Mouse (Mus musculus) bone marrow macrophage, adult 2 months (primary cell): ENCODE results near the gene Ctf1. TPM values are rescaled to one million over a fixed set of nuclear protein-coding genes. Genes with fewer than 3 reads are reported as not detected.

ENCODE experiments used
- H3K27ac ChIP-seq: 2 replicates; pipeline ENCODE4 v1.5.1; 2012; ENCODE audit warnings: low read depth, low read length; ENCODE audit not compliant: insufficient read depth
- H3K4me1 ChIP-seq: 2 replicates; pipeline ENCODE4 v1.6.1; 2012; ENCODE audit warnings: low read length; ENCODE audit not compliant: control insufficient read depth, insufficient read depth
- H3K4me3 ChIP-seq: 2 replicates; pipeline ENCODE4 v1.5.1; 2012; ENCODE audit warnings: mild to moderate bottlenecking, low read length, moderate library complexity; ENCODE audit not compliant: insufficient read depth
- CTCF ChIP-seq: IDR thresholded peaks from 2 replicates; pipeline ENCODE4 v1.5.1; 2012; ENCODE audit warnings: low read depth, mild to moderate bottlenecking, low read length, moderate library complexity
- POLR2A ChIP-seq: IDR thresholded peaks from 2 replicates; pipeline ENCODE4 v1.6.1; 2012; ENCODE audit warnings: mild to moderate bottlenecking, low read depth, low read length, borderline replicate concordance
- polyA plus RNA-seq: library from polyadenylated mRNA; stranded (reverse); fragments of >200 nt; gene quantifications from 2 replicates; pipeline ENCODE4 v1.2.4, GENCODE M21; 2012; ENCODE audit not compliant: missing spikeins, insufficient read depth, insufficient read length

The Ctf1 gene
- polyA plus RNA-seq, 1 experiment: not detected

- peak within 1 kb of the TSS; percentile 50 for H3K27ac ChIP-seq
- TF ChIP-seq CTCF (no peak), POLR2A (no peak)
Measured at GRCm38 (mm10) chr7:127708207-127709078, 4.1 kb upstream of the Ctf1 start, which contains the start of gene Bcl7c. Gene Bcl7c (minus strand): TSS chr7:127708933.

GRCm38 (mm10) chr7:127709261-127709979, 3.1 kb upstream of the Ctf1 start:
- peak overlapping the region; percentile 62 for H3K4me3 ChIP-seq
- H3K4me1 ChIP-seq: peaks cover 7% of the 10 kb centered on the region; the same call in 1 of the 2 replicates
- TF ChIP-seq CTCF (no peak), POLR2A (no peak)
- H3K27ac ChIP-seq: no peak overlapping the region

More at GRCm38 (mm10) chr7:127708207-127709078, 4.1 kb upstream of the Ctf1 start, which contains the start of gene Bcl7c:
- H3K4me1 ChIP-seq: peaks cover 7% of the 10 kb centered on the region; the same call in 1 of the 2 replicates
- peak within 1 kb of the TSS; percentile 62 for H3K4me3 ChIP-seq

DNA sequence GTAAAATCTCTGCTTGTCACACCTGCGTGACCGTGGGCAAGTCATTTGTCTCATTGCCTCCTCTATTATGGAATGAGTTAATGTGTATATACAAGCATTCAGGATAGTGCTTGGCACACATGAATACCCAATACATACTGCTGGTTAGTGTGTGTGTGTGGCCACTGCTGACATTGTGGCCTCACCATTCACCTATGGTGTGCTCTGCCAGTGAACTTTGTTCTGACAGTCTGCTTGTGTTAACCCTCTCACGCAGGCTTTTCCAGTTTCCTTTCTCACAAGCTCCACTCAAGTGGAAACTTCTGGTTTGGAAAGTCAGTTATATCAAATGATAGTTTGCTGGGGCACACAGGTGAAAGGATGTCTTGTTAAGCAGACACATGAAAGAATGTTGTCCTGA, 1.5 kb upstream of the Ctf1 start:
- Histone ChIP-seq H3K4me3 (no peak overlapping the region), H3K4me1 (peaks cover 7% of the 10 kb centered on the region; the same call in 1 of the 2 replicates), H3K27ac (no peak overlapping the region)
- TF ChIP-seq POLR2A: no peak
- no peak for TF ChIP-seq CTCF

DNA sequence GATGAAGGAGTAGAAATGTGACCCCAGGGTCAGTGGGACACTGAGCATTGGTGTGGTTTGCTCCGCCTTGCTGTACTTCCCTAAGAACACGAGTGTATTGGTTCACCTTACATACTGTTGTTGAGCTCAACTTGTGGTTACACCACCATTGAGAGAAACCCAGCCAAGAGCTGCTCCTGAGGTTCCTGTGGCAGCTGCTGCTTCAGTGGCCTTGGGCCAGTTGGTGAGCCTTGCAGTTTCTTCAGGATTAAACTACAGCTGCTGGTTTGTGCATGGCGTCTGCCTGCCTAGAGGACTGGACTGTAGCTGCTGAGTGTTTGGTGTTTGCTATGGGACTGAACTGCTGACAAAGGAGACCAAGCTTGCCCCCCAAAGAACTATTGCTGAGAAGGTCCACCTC, 1.1 kb upstream of the Ctf1 start:
- Histone ChIP-seq H3K27ac (no peak overlapping the region), H3K4me1 (peaks cover 7% of the 10 kb centered on the region; the same call in 1 of the 2 replicates), H3K4me3 (no peak overlapping the region)
- TF ChIP-seq POLR2A (no peak), CTCF (no peak)

DNA sequence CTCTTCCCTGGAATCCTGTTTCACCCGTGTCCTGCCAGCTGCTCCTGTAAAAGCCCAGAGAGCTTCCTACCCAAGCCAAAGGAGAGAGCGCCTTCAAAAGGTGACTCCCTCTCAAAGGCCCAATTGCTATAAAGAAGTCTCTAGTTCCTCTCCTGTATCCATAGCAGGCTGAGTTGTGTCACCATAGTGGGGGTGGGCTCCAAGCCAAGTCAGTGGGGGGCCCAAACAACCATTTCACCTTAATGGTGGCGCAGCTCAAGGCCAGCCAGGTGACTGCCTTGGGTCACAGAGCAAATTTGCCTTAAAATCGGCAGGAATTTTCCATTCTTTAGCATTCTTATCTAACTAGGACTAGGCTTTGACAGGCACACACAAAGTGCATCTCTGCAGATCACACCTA, 2.3 kb downstream of the Ctf1 start:
- Histone ChIP-seq H3K4me3 (no peak overlapping the region), H3K4me1 (no peaks in the 10 kb centered on the region; the same call in 1 of the 2 replicates), H3K27ac (no peak overlapping the region)
- TF ChIP-seq POLR2A: no peak
- no peak for TF ChIP-seq CTCF

- Histone ChIP-seq H3K4me3 (peak overlapping the region; percentile 16; the same call in 1 of the 2 replicates), H3K27ac (no peak overlapping the region), H3K4me1 (no peaks in the 10 kb centered on the region; the same call in 1 of the 2 replicates)
- TF ChIP-seq POLR2A (no peak), CTCF (peak; percentile 13; the same call in 1 of the 2 replicates)
Measured at GRCm38 (mm10) chr7:127716992-127717391, 4.5 kb downstream of the Ctf1 start.

DNA sequence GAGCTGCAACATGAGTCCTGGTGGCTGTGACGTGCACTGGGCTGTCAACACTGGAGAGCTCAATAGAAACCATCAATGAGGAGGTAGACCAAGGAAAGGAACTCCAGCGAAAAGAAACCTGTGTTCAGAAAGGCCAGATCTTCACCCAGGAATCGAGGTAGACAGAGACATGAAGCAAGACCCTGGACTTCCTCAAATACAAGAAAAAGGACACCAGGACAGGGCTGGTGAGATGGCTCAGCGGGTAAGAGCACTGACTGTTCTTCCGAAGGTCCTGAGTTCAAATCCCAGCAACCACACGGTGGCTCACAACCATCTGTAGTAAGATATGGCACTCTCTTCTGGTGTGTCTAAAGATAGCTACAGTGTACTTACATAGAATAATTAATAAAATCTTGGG, 5.8 kb downstream of the Ctf1 start:
- no peak overlapping the region for H3K27ac ChIP-seq
- no peak for TF ChIP-seq CTCF
- TF ChIP-seq POLR2A: no peak
- no peaks in the 10 kb centered on the region; the same call in 1 of the 2 replicates for H3K4me1 ChIP-seq
- H3K4me3 ChIP-seq: no peak overlapping the region

DNA sequence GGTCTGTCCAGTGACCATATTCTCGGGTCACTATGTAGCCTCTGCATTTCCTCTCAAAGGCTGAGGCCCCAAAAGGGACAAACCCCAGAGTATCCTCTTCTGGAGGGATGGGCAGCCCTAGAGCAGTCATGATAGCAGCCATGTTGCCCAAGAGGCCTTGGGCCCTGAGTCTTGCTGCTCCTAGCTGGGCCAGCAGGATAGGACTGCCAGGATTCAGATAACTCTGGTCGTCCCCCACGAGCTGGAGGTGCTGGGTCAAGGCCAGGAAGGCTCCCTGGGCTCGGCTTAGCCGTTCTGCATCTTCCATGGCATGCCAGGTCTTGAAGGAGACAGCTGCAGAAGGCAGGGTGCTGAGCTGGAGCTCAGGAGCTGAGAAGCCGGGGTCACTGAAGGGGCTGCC, 6.7 kb downstream of the Ctf1 start:
- Histone ChIP-seq H3K27ac (no peak overlapping the region), H3K4me1 (no peaks in the 10 kb centered on the region; the same call in 1 of the 2 replicates), H3K4me3 (no peak overlapping the region)
- TF ChIP-seq CTCF (no peak), POLR2A (no peak)

DNA sequence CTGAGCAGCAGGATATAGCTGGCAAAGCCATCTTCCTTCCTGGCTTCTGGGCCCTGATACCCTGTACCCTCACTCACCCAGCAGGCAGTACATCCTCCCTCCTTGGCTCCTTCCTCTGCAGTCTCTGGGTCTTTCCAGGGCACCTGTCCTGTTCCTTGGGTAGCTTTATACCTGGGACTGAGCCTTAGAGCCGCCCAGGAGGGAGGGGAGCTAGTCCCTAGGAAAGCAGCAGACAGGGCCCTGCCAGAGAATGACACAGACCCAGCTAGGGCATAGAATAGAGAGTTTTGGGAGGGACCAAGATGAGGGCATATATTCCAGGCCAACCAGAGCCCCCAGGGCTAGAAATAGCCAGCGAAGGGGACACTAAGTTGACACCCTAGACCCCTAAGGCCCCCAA, 13.0 kb downstream of the Ctf1 start:
- no peak overlapping the region for H3K4me3 ChIP-seq
- no peak overlapping the region for H3K27ac ChIP-seq
- TF ChIP-seq POLR2A: no peak
- no peak for TF ChIP-seq CTCF
- H3K4me1 ChIP-seq: no peaks in the 10 kb centered on the region

GRCm38 (mm10) chr7:127725924-127726323, 13.4 kb downstream of the Ctf1 start:
- no peak overlapping the region for H3K4me3 ChIP-seq
- TF ChIP-seq CTCF: no peak
- no peak for TF ChIP-seq POLR2A
- H3K27ac ChIP-seq: no peak overlapping the region
- no peaks in the 10 kb centered on the region for H3K4me1 ChIP-seq

- TF ChIP-seq POLR2A (no peak), CTCF (no peak)
- Histone ChIP-seq H3K4me3 (no peak overlapping the region), H3K4me1 (no peaks in the 10 kb centered on the region)
Measured at GRCm38 (mm10) chr7:127727898-127728297, 15.4 kb downstream of the Ctf1 start.

More at GRCm38 (mm10) chr7:127727898-127728297, 15.4 kb downstream of the Ctf1 start:
- no peak overlapping the region for H3K27ac ChIP-seq
